Mouse (Mus musculus): ENCODE measurements around the gene Glyctk. TPM values are rescaled to one million over a fixed set of nuclear protein-coding genes. Genes with fewer than 3 reads are reported as not detected.
"Not testable (repeated sequence)": the region's sequence is repeated elsewhere in the genome, so short reads cannot be mapped to it uniquely, and the experiment has no call there.

The Glyctk gene
- polyA plus RNA-seq, 1 experiment = 0.58 TPM

DNA sequence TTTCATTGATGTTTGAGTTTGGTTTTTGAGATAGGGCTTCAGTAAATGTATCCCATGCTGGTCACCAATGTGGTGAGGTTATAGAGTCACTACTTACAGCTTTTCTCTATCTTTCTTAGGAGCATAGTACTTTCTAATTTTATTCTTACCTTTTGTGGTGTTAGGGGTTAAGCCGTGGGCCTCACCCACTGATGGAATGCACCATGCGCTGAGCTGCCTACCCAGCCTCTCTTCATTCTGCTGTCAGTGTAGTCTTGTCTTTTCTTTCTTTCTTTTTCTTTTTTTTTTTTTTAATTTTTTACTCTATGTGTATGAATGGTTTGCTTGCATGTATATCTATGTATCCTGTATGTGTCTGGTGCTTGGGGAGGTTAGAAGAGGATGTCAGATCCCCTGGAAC lies 21.5 kb upstream of the Glyctk start:
- no peak overlapping the region for H3K4me3 ChIP-seq (ENCODE audit: insufficient read depth, low read length)
- H3K4me1 ChIP-seq (ENCODE audit: control insufficient read depth, insufficient read depth, low read length) = peaks cover 5% of the 10 kb centered on the region; the same call in 1 of the 2 replicates
- TF ChIP-seq CTCF (IDR thresholded peaks at IDR 0.05; ENCODE audit: low read depth, low read length) (no peak), POLR2A (IDR thresholded peaks at IDR 0.05; ENCODE audit: borderline replicate concordance, low read depth, low read length) (no peak)
- H3K27ac ChIP-seq (ENCODE audit: insufficient read depth, low read depth, low read length) = no peak overlapping the region

GRCm38 (mm10) chr9:106177799-106178198 lies 19.9 kb upstream of the Glyctk start:
- Histone ChIP-seq H3K4me3 (ENCODE audit: insufficient read depth, low read length) (no peak overlapping the region), H3K27ac (ENCODE audit: insufficient read depth, low read depth, low read length) (no peak overlapping the region), H3K4me1 (ENCODE audit: control insufficient read depth, insufficient read depth, low read length) (peaks cover 18% of the 10 kb centered on the region)
- TF ChIP-seq POLR2A (IDR thresholded peaks at IDR 0.05; ENCODE audit: borderline replicate concordance, low read depth, low read length) (no peak), CTCF (IDR thresholded peaks at IDR 0.05; ENCODE audit: low read depth, low read length) (no peak)

GRCm38 (mm10) chr9:106176769-106177168 lies 18.8 kb upstream of the Glyctk start:
- Histone ChIP-seq H3K27ac (ENCODE audit: insufficient read depth, low read depth, low read length) (no peak overlapping the region), H3K4me1 (ENCODE audit: control insufficient read depth, insufficient read depth, low read length) (peaks cover 18% of the 10 kb centered on the region), H3K4me3 (ENCODE audit: insufficient read depth, low read length) (no peak overlapping the region)
- no peak for TF ChIP-seq POLR2A (IDR thresholded peaks at IDR 0.05; ENCODE audit: borderline replicate concordance, low read depth, low read length)

GRCm38 (mm10) chr9:106175552-106176200 lies 17.7 kb upstream of the Glyctk start:
- Histone ChIP-seq H3K27ac (ENCODE audit: insufficient read depth, low read depth, low read length) (no peak overlapping the region), H3K4me1 (ENCODE audit: control insufficient read depth, insufficient read depth, low read length) (peaks cover 18% of the 10 kb centered on the region), H3K4me3 (ENCODE audit: insufficient read depth, low read length) (no peak overlapping the region)
- no peak for TF ChIP-seq CTCF (IDR thresholded peaks at IDR 0.05; ENCODE audit: low read depth, low read length)
- no peak for TF ChIP-seq POLR2A (IDR thresholded peaks at IDR 0.05; ENCODE audit: borderline replicate concordance, low read depth, low read length)

DNA sequence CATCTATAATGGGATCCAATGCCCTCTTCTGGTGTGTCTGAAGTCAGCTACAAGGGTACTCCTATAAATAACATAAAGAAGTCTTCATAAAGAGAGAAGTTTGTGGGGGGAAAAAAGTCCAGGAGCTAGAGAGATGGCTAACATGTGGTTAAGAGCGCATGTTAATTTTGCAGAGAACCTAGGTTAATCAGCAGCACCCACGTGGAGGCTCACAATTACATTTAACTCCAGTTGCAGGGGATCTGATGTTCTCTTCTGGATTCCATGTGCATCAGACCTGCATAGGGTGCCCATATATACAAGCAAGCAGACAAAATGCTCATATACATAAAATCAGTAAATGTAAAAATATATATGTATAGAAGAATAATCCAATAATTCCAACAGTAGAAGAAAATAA lies 15.4 kb upstream of the Glyctk start:
- TF ChIP-seq CTCF (IDR thresholded peaks at IDR 0.05; ENCODE audit: low read depth, low read length) = no peak
- no peak for TF ChIP-seq POLR2A (IDR thresholded peaks at IDR 0.05; ENCODE audit: borderline replicate concordance, low read depth, low read length)
- H3K27ac ChIP-seq (ENCODE audit: insufficient read depth, low read depth, low read length) = no peak overlapping the region
- H3K4me3 ChIP-seq (ENCODE audit: insufficient read depth, low read length) = 0 out of 2 replicates have a peak overlapping the region, but pooled peaks have one; percentile 19
- peaks cover 21% of the 10 kb centered on the region for H3K4me1 ChIP-seq (ENCODE audit: control insufficient read depth, insufficient read depth, low read length)

DNA sequence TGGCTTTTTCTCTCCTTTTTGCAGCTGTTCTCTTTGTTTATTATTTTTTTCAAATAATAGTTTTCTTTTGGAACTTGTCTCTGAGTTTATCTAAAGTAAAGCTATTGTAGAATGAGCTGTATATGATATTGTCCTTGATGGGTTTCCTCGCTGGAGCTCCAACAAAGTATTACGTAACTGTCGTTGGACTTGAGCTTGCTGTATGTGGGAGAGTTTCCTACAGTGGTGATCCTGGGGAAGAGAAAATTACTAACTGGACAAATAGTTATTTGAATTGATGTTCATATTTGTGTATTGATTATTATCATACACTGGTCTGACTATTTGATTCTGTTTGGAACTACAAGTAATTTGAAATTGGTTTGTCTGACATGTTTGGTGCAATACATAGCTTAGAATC lies 14.6 kb upstream of the Glyctk start:
- Histone ChIP-seq H3K4me3 (ENCODE audit: insufficient read depth, low read length) (peak overlapping the region; percentile 99), H3K27ac (ENCODE audit: insufficient read depth, low read depth, low read length) (no peak overlapping the region), H3K4me1 (ENCODE audit: control insufficient read depth, insufficient read depth, low read length) (peaks cover 21% of the 10 kb centered on the region)
- TF ChIP-seq POLR2A (IDR thresholded peaks at IDR 0.05; ENCODE audit: borderline replicate concordance, low read depth, low read length) = no peak
- no peak for TF ChIP-seq CTCF (IDR thresholded peaks at IDR 0.05; ENCODE audit: low read depth, low read length)

- Histone ChIP-seq H3K4me3 (ENCODE audit: insufficient read depth, low read length) (peak overlapping the region; percentile 99), H3K27ac (ENCODE audit: insufficient read depth, low read depth, low read length) (peak overlapping the region; percentile 88), H3K4me1 (ENCODE audit: control insufficient read depth, insufficient read depth, low read length) (peaks cover 21% of the 10 kb centered on the region)
- TF ChIP-seq CTCF (IDR thresholded peaks at IDR 0.05; ENCODE audit: low read depth, low read length) = no peak; the same call in 1 of the 2 replicates
- no peak for TF ChIP-seq POLR2A (IDR thresholded peaks at IDR 0.05; ENCODE audit: borderline replicate concordance, low read depth, low read length)
Measured at GRCm38 (mm10) chr9:106171346-106172158, 13.6 kb upstream of the Glyctk start.

- TF ChIP-seq POLR2A (IDR thresholded peaks at IDR 0.05; ENCODE audit: borderline replicate concordance, low read depth, low read length) (no peak), CTCF (IDR thresholded peaks at IDR 0.05; ENCODE audit: low read depth, low read length) (no peak)
Measured at GRCm38 (mm10) chr9:106170556-106171345, 12.8 kb upstream of the Glyctk start, which contains the start of gene Wdr82. Wdr82 (plus strand) TSS chr9:106170928.

GRCm38 (mm10) chr9:106169917-106170316 lies 12.0 kb upstream of the Glyctk start:
- Histone ChIP-seq H3K4me1 (ENCODE audit: control insufficient read depth, insufficient read depth, low read length) (peaks cover 16% of the 10 kb centered on the region), H3K27ac (ENCODE audit: insufficient read depth, low read depth, low read length) (no peak overlapping the region), H3K4me3 (ENCODE audit: insufficient read depth, low read length) (no peak overlapping the region)
- TF ChIP-seq POLR2A (IDR thresholded peaks at IDR 0.05; ENCODE audit: borderline replicate concordance, low read depth, low read length) = no peak
- no peak for TF ChIP-seq CTCF (IDR thresholded peaks at IDR 0.05; ENCODE audit: low read depth, low read length)

More at GRCm38 (mm10) chr9:106170556-106171345, 12.8 kb upstream of the Glyctk start, which contains the start of gene Wdr82:
- Histone ChIP-seq H3K4me3 (ENCODE audit: insufficient read depth, low read length) (peak within 1 kb of the TSS; percentile 99), H3K4me1 (ENCODE audit: control insufficient read depth, insufficient read depth, low read length) (peaks cover 17% of the 10 kb centered on the region), H3K27ac (ENCODE audit: insufficient read depth, low read depth, low read length) (peak within 1 kb of the TSS; percentile 88)

DNA sequence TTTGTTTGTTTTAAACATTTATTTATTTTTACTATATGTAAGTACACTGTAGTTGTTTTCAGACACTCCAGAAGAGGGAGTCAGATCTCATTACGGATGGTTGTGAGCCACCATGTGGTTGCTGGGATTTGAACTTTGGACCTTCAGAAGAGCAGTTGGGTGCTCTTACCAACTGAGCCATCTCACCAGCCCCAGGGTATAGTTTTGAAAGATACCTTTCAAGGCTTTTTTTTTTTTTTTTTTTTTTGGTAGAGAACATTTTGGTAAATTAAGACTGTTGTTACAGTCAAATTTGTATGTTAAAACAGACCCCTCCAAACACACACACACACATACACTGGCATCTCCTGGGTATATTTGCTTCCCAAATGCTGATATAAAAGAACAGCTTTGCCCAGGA lies 11.1 kb upstream of the Glyctk start:
- H3K4me3 ChIP-seq (ENCODE audit: insufficient read depth, low read length); H3K27ac ChIP-seq (ENCODE audit: insufficient read depth, low read depth, low read length): not testable (repeated sequence)
- H3K4me1 ChIP-seq (ENCODE audit: control insufficient read depth, insufficient read depth, low read length) = peaks cover 13% of the 10 kb centered on the region
